In the genomic region with DNA sequence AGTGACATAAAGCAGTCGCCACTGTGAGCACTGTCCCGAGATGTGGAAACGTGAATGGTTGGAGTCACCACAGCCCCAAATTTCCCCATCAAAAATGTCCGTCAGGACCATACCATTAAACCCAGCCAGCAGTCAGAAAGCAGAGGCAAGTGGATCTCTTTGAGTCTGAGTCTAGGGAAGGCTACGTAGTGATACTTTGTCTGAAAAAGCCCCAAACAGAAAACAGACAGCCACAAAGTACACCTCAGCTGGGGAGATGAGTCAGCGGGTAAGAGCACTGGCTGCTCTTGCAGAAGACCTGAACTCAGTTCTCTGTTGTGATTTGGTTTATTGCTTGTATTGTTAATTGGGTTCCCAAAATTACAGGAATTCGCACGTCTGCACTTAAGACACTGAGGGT, we compare ENCODE assay signal across 1 mouse cellular context.
TF ChIP-seq lines count a peak whose summit lies in the region.

No protein-coding gene starts in this region.

TF ChIP-seq in myocyte, 11 proteins besides CTCF, POLR2A, EP300 and RAD21:
- no peak for TF ChIP-seq TCF12 (IDR thresholded peaks at IDR 0.05; ENCODE audit: insufficient read depth, poor library complexity, severe bottlenecking)
- no peak for TF ChIP-seq E2F4 (IDR thresholded peaks at IDR 0.05; ENCODE audit: insufficient read depth)
- no peak for TF ChIP-seq USF1 (IDR thresholded peaks at IDR 0.05; ENCODE audit: low read depth)
- TF ChIP-seq MYOG (IDR thresholded peaks at IDR 0.05; ENCODE audit: control insufficient read depth in 1 of 3, insufficient read depth in 1 of 3, insufficient read length in 2 of 3, low read depth in 2 of 3), result no peak
- no peak for TF ChIP-seq POLR2AphosphoS2 (IDR thresholded peaks at IDR 0.05; ENCODE audit: insufficient read length, low read depth)
- no peak for TF ChIP-seq CEBPB (IDR thresholded peaks at IDR 0.05; ENCODE audit: insufficient read depth, poor library complexity, severe bottlenecking)
- TF ChIP-seq MAX (IDR thresholded peaks at IDR 0.05; ENCODE audit: low read depth), result no peak
- TF ChIP-seq MYOD1 (IDR thresholded peaks at IDR 0.05; ENCODE audit: control insufficient read depth in 1 of 3, insufficient read length in 2 of 3, low read depth in 2 of 3), result no peak
- TF ChIP-seq REST (IDR thresholded peaks at IDR 0.05; ENCODE audit: insufficient read depth, insufficient read length), result no peak
- TF ChIP-seq TCF3 (IDR thresholded peaks at IDR 0.05; ENCODE audit: insufficient read length, low read depth), result no peak
- TF ChIP-seq SRF (IDR thresholded peaks at IDR 0.05; ENCODE audit: control insufficient read depth, insufficient read length, low read depth), result no peak
